Mouse (Mus musculus) heart, embryonic 16.5 days (tissue): Measurements from ENCODE around the gene Slc25a35. TPM values are rescaled to one million over a fixed set of nuclear protein-coding genes. Genes with fewer than 3 reads are reported as not detected.
A peak's percentile ranks its signal among the peaks of the same experiment; 100 is the strongest.

ENCODE experiments used
- ATAC-seq: fragments of 200-750 bp; cut with Nextera tagmentation; replicated peaks from 2 replicates; pipeline ENCODE4 v1.8.0; 2017; ENCODE audit warnings: moderate number of reproducible peaks; ENCODE audit not compliant: insufficient read depth, low FRiP score; ENCODE audit errors: extremely low read depth
- H3K27ac ChIP-seq: fragments of 300-500 bp; sonication (generic); 2 replicates; pipeline ENCODE4 v1.5.1; 2014; ENCODE audit warnings: mild to moderate bottlenecking, low read length, control low read depth, moderate library complexity
- H3K27me3 ChIP-seq: fragments of 300-500 bp; sonication (generic); 2 replicates; pipeline ENCODE4 v1.6.1; 2014; ENCODE audit warnings: low read length, mixed read lengths; ENCODE audit not compliant: control insufficient read depth, insufficient read depth
- H3K36me3 ChIP-seq: fragments of 300-500 bp; sonication (generic); 2 replicates; pipeline ENCODE4 v1.6.1; 2014; ENCODE audit not compliant: control insufficient read depth, insufficient read depth
- H3K4me1 ChIP-seq: fragments of 300-500 bp; sonication (generic); 2 replicates; pipeline ENCODE4 v1.6.1; 2014; ENCODE audit warnings: low read length, mixed read lengths; ENCODE audit not compliant: control insufficient read depth, insufficient read depth
- H3K4me2 ChIP-seq: fragments of 300-500 bp; sonication (generic); 2 replicates; pipeline ENCODE4 v1.6.1; 2014; ENCODE audit warnings: low read depth, mild to moderate bottlenecking, control low read depth, low read length
- H3K4me3 ChIP-seq: fragments of 300-500 bp; sonication (generic); 2 replicates; pipeline ENCODE4 v1.5.1; 2014; ENCODE audit warnings: mild to moderate bottlenecking, control low read depth, low read length
- H3K9ac ChIP-seq: fragments of 300-500 bp; sonication (generic); 2 replicates; pipeline ENCODE4 v1.6.1; 2014; ENCODE audit warnings: low read length, control low read depth
- H3K9me3 ChIP-seq: fragments of 300-500 bp; sonication (generic); replicated peaks from 2 replicates; pipeline ENCODE4 v1.6.1; 2016; ENCODE audit warnings: low read length; ENCODE audit not compliant: control insufficient read depth
- microRNA-seq: library from miRNA; unstranded; fragments of <30 nt; microRNA quantifications from one replicate; pipeline ENCODE4, GENCODE M21; 2017
- polyA plus RNA-seq: library from polyadenylated mRNA; unstranded; fragments of >200 nt; fragmentation: Nextera tagmentation; extraction: Ambion mirVana; gene quantifications from 2 replicates; pipeline ENCODE4 v1.2.1, GENCODE M21; 2015

Slc25a35 gene
- polyA plus RNA-seq, 1 experiment from 2014 or later = 1.7 TPM

DNA sequence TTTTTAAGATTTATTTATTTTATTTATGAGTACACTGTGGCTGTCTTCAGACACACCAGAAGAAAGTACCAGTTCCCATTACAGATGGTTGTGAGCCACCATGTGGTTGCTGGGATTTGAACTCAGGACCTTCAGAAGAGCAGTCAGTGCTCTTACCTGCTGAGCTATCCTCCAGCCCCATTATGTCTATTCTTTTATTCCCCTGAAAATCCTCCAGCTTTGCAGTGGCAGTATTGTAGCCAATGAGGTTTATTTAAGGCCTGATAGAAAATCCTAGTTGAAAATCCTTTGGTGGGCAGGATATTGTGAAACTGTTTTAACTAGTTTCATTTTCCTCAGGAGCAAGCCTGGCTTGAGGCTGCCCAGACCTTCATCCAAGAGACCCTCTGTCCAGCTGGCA, 52.8 kb downstream of the Slc25a35 start:
- H3K27ac ChIP-seq = no peak overlapping the region
- H3K4me1 ChIP-seq = peaks cover 7% of the 10 kb centered on the region
- no peaks in the 10 kb centered on the region for H3K9me3 ChIP-seq
- H3K4me3 ChIP-seq = no peak overlapping the region
- no peaks in the 10 kb centered on the region for H3K27me3 ChIP-seq
- no peak for ATAC-seq
- H3K36me3 ChIP-seq = peaks cover 39% of the 10 kb centered on the region
- no peak overlapping the region for H3K4me2 ChIP-seq
- no peak overlapping the region for H3K9ac ChIP-seq

Small RNA genes lying within 50 kb of the gene (microRNA-seq; reads per million reads assigned to microRNA genes)
- 3.9 reads per million, percentile 14 among the genes with 10 or more reads in this experiment for gene Mir3062

Other genes with a start within 250 kb of the Slc25a35 start
- 75.4 and 79.4 TPM in 2 replicates for gene Ndel1, start 96.3 kb upstream of the Slc25a35 start, polyA plus RNA-seq
- 0.09 and 0.13 TPM in 2 replicates for gene Rnf222, start 79.6 kb upstream of the Slc25a35 start, polyA plus RNA-seq
- 505 and 551 TPM in 2 replicates for gene Rpl26, start 66.5 kb upstream of the Slc25a35 start, polyA plus RNA-seq
- gene Odf4, start 41.0 kb upstream of the Slc25a35 start, polyA plus RNA-seq = not detected in 2 replicates
- 13.1 and 15.4 TPM in 2 replicates for gene Arhgef15, start 10.7 kb upstream of the Slc25a35 start, polyA plus RNA-seq
- 79.2 and 84.3 TPM in 2 replicates for gene Rangrf, start 7.1 kb downstream of the Slc25a35 start, polyA plus RNA-seq
- 16.7 and 19.2 TPM in 2 replicates for gene Pfas, start 40.3 kb downstream of the Slc25a35 start, polyA plus RNA-seq
- gene Ctc1, start 47.8 kb downstream of the Slc25a35 start, polyA plus RNA-seq = 44.4 and 49.5 TPM in 2 replicates
- 85.7 and 95.3 TPM in 2 replicates for gene Aurkb, start 77.5 kb downstream of the Slc25a35 start, polyA plus RNA-seq
- gene Borcs6, start 91.6 kb downstream of the Slc25a35 start, polyA plus RNA-seq = 11.2 and 12.0 TPM in 2 replicates
- 43.3 and 46.5 TPM in 2 replicates for gene Tmem107, start 102.7 kb downstream of the Slc25a35 start, polyA plus RNA-seq
- 84.1 and 91.1 TPM in 2 replicates for gene Vamp2, start 120.4 kb downstream of the Slc25a35 start, polyA plus RNA-seq
- 19.6 and 21.9 TPM in 2 replicates for gene Per1, start 127.1 kb downstream of the Slc25a35 start, polyA plus RNA-seq
- gene Hes7, start 152.3 kb downstream of the Slc25a35 start, polyA plus RNA-seq = 0.50 TPM in 2 replicates
- 0.41 and 0.72 TPM in 2 replicates for gene 9130213A22Rik, start 154.5 kb downstream of the Slc25a35 start, polyA plus RNA-seq
- 0.08 and 0.26 TPM in 2 replicates for gene Aloxe3, start 157.8 kb downstream of the Slc25a35 start, polyA plus RNA-seq
- gene Alox12b, start 188.9 kb downstream of the Slc25a35 start, polyA plus RNA-seq = not detected in 2 replicates
- gene Alox8, start 229.7 kb downstream of the Slc25a35 start, polyA plus RNA-seq = 1.7 TPM in 2 replicates